Mouse (Mus musculus) lung, adult 2 months (tissue): ENCODE measurements around the gene Parp2. TPM values are rescaled to one million over a fixed set of nuclear protein-coding genes. Genes with fewer than 3 reads are reported as not detected.
"Not testable (repeated sequence)": the region's sequence is repeated elsewhere in the genome, so short reads cannot be mapped to it uniquely, and the experiment has no call there.

Source experiments
- DNase-seq: peaks from one replicate; pipeline ENCODE4 v3.0.0; 2022
- H3K4me1 ChIP-seq: fragments of 200-500 bp; 2 replicates; pipeline ENCODE4 v1.6.1; 2011; ENCODE audit warnings: low read length; ENCODE audit not compliant: control insufficient read depth, insufficient read depth
- H3K4me3 ChIP-seq: fragments of 200-500 bp; replicated peaks from 2 replicates; pipeline ENCODE3; 2011; ENCODE audit warnings: low read depth, mild to moderate bottlenecking, control low read depth, low read length; ENCODE audit errors: extremely low read depth
- CTCF ChIP-seq: fragments of 200-500 bp; IDR thresholded peaks from 2 replicates; pipeline ENCODE4 v1.5.1; 2011; ENCODE audit warnings: mild to moderate bottlenecking, low read length, control low read depth; ENCODE audit not compliant: insufficient read depth
- POLR2A ChIP-seq: fragments of 200-500 bp; IDR thresholded peaks from 2 replicates; pipeline ENCODE4 v1.6.1; 2011; ENCODE audit warnings: low read depth, mild to moderate bottlenecking, control low read depth, low read length, borderline replicate concordance; ENCODE audit errors: extremely low read depth
- WGBS: fragments of 180-500 bp; shearing (Covaris S2); methylation state at CpG from one replicate; pipeline ENCODE4 v1.1.7; 2018; 5-methylcytosine and 5-hydroxymethylcytosine counted together
- polyA plus RNA-seq: library from polyadenylated mRNA; depleted of rRNA; stranded (reverse); fragments of >200 nt; gene quantifications from 2 replicates; pipeline ENCODE4 v1.2.3, GENCODE M21; 2012

Gene Parp2
- polyA plus RNA-seq, 1 experiment, result 17.4 TPM

- Histone ChIP-seq H3K4me1 (no peaks in the 10 kb centered on the region), H3K4me3 (no peak overlapping the region)
- WGBS, result 67% methylated on average over 9 of the region's 9 CpGs
- no peak for TF ChIP-seq POLR2A
- no peak for TF ChIP-seq CTCF
- DNase-seq, result no peak
These were observed 16.6 kb downstream of the Parp2 start for GRCm38 (mm10) chr14:50824219-50824618.

GRCm38 (mm10) chr14:50826579-50826978 lies 18.9 kb downstream of the Parp2 start:
- Histone ChIP-seq H3K4me3 (no peak overlapping the region), H3K4me1 (no peaks in the 10 kb centered on the region)
- TF ChIP-seq CTCF, result no peak
- TF ChIP-seq POLR2A, result no peak
- WGBS, result 92% methylated on average over 4 of the region's 4 CpGs
- no peak for DNase-seq

- Histone ChIP-seq H3K4me1 (no peaks in the 10 kb centered on the region), H3K4me3 (no peak overlapping the region)
- DNase-seq, result no peak
- TF ChIP-seq CTCF, result no peak
- no peak for TF ChIP-seq POLR2A
- WGBS, result 60% methylated on average over 3 of the region's 3 CpGs
These were observed 22.2 kb downstream of the Parp2 start for GRCm38 (mm10) chr14:50829878-50830277.

GRCm38 (mm10) chr14:50833964-50834363 lies 26.3 kb downstream of the Parp2 start:
- DNase-seq, result no peak

GRCm38 (mm10) chr14:50834435-50834834 lies 26.8 kb downstream of the Parp2 start:
- DNase-seq, result no peak
- 35% methylated on average over 2 of the region's 2 CpGs for WGBS
- no peaks in the 10 kb centered on the region for H3K4me1 ChIP-seq
- H3K4me3 ChIP-seq, result no peak overlapping the region
- TF ChIP-seq CTCF, result no peak
- TF ChIP-seq POLR2A, result no peak

More at GRCm38 (mm10) chr14:50833964-50834363, 26.3 kb downstream of the Parp2 start:
- no peak overlapping the region for H3K4me3 ChIP-seq
- H3K4me1 ChIP-seq, result no peaks in the 10 kb centered on the region
- WGBS, result 64% methylated on average over 10 of the region's 10 CpGs
- TF ChIP-seq POLR2A (no peak), CTCF (no peak)

- H3K4me3 ChIP-seq, result no peak overlapping the region
- H3K4me1 ChIP-seq, result no peaks in the 10 kb centered on the region
- WGBS, result 75% methylated on average over 6 of the region's 6 CpGs
- no peak for TF ChIP-seq POLR2A
- TF ChIP-seq CTCF, result 0 out of 2 replicates have a peak, but pooled peaks have one; percentile 15
- DNase-seq, result no peak
These were observed 29.6 kb downstream of the Parp2 start for GRCm38 (mm10) chr14:50837236-50837635.

GRCm38 (mm10) chr14:50855788-50856187 lies 48.1 kb downstream of the Parp2 start:
- 89% methylated on average over 5 of the region's 5 CpGs for WGBS

GRCm38 (mm10) chr14:50862641-50863040 lies 55.0 kb downstream of the Parp2 start:
- DNase-seq, result no peak
- 87% methylated on average over 10 of the region's 10 CpGs for WGBS
- Histone ChIP-seq H3K4me3 (no peak overlapping the region), H3K4me1 (no peaks in the 10 kb centered on the region)
- no peak for TF ChIP-seq CTCF
- no peak for TF ChIP-seq POLR2A

More at GRCm38 (mm10) chr14:50855788-50856187, 48.1 kb downstream of the Parp2 start:
- no peak for DNase-seq
- no peak for TF ChIP-seq POLR2A
- TF ChIP-seq CTCF, result no peak
- H3K4me1 ChIP-seq, result no peaks in the 10 kb centered on the region
- H3K4me3 ChIP-seq, result no peak overlapping the region

GRCm38 (mm10) chr14:50865005-50865404 lies 57.4 kb downstream of the Parp2 start:
- not testable (repeated sequence) for H3K4me3 ChIP-seq, DNase-seq, H3K4me1 ChIP-seq

- no peak for DNase-seq
- 92% methylated on average over 3 of the region's 3 CpGs for WGBS
- TF ChIP-seq POLR2A (no peak), CTCF (no peak)
- H3K4me3 ChIP-seq, result no peak overlapping the region
- H3K4me1 ChIP-seq, result no peaks in the 10 kb centered on the region
These were observed 59.3 kb downstream of the Parp2 start for GRCm38 (mm10) chr14:50866966-50867365.
